Mouse (Mus musculus): ENCODE data around the gene Slc38a9.
A peak's percentile ranks its signal among the peaks of the same experiment; 100 is the strongest.

Slc38a9 gene

GRCm38 (mm10) chr13:112747808-112748430 lies 87.4 kb downstream of the Slc38a9 start:
- no peak for DNase-seq

GRCm38 (mm10) chr13:112748808-112749510 lies 88.4 kb downstream of the Slc38a9 start:
- DNase-seq: no peak

DNA sequence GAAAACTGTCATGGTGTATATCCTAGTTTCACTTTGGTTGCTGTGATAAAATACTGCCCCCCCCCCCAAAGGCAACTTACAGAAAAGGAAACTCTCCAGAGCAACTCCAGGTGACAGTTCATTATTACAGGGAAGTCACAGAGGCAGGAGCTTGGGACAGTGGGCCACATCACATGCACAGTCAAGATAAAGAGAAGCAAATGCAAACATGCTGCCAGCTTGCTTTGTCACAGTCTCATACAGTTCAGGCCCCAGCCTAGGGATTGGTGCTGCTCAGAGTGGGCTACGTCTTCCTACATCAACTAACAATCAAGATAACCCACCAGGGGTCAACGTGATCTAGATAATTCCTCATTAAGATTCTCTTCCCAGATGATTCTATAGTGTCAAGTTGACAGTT lies 89.3 kb downstream of the Slc38a9 start:
- no peak for DNase-seq

GRCm38 (mm10) chr13:112751454-112752308 lies 91.1 kb downstream of the Slc38a9 start:
- DNase-seq: peak; percentile 8

- no peak for DNase-seq
Observed at GRCm38 (mm10) chr13:112752309-112752975, 91.9 kb downstream of the Slc38a9 start.

GRCm38 (mm10) chr13:112753522-112753921 lies 93.0 kb downstream of the Slc38a9 start:
- no peak for DNase-seq

DNA sequence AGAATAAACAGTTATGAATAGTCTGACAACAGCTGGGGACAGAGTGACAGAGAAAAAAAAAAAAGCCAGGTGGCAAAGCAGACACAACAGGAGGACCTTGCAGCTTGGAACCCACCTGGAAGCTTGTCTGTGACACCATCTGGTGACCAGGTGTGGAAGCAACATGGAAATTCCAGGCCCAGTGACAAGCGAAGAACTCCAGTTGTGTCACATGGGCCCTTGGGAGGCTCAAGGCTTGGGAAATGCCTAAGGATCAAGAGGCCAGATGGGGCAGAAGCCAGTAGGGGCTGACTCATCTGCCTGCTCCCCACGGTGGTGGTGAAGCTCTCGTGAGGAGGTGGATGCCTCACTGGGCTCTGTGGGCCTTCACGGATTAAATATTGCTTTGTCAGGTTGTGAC lies 94.3 kb downstream of the Slc38a9 start:
- DNase-seq: no peak

- no peak for DNase-seq
Observed at GRCm38 (mm10) chr13:112755507-112756010, 95.0 kb downstream of the Slc38a9 start.

DNA sequence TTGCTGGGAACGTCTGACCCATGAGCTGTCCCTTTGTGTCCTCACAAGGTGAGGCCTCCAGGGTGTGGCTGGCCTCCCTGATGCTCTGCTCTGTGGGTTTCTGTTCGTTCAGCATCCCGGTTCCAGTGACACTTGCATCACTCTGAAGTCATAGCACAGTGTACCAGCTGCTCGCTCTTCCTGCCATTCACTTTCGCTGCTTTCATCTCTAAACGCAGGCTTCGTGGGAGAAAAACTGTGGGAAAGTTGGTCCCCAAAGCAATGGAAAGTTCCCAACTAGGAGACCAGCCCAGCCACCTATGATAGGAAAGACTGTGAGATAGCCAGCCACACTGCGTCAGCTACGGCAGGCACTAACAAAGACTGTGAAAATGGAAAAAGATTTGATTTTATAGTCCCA lies 96.8 kb downstream of the Slc38a9 start:
- no peak for DNase-seq

- DNase-seq: no peak
Observed at GRCm38 (mm10) chr13:112758546-112759090, 98.1 kb downstream of the Slc38a9 start.

DNA sequence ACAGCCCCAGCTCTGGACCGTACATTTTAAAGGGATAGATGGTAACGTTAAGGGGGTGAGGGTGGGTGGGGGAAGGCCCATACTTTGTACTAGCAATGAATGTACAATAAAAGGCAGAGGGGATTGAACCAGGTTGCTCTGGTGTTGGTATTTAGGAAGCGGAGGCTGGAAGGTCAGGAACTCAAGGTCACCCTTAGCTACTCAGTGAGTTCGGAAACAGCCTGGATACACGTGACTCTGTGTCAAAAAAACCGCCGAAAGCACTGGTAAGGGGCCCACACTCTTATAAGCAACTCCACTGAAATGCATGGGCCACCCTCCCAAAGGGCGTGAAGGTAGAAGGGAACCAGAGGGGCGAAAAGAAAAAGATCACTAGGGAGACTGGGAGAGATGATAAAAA lies 98.8 kb downstream of the Slc38a9 start:
- no peak for DNase-seq

DNA sequence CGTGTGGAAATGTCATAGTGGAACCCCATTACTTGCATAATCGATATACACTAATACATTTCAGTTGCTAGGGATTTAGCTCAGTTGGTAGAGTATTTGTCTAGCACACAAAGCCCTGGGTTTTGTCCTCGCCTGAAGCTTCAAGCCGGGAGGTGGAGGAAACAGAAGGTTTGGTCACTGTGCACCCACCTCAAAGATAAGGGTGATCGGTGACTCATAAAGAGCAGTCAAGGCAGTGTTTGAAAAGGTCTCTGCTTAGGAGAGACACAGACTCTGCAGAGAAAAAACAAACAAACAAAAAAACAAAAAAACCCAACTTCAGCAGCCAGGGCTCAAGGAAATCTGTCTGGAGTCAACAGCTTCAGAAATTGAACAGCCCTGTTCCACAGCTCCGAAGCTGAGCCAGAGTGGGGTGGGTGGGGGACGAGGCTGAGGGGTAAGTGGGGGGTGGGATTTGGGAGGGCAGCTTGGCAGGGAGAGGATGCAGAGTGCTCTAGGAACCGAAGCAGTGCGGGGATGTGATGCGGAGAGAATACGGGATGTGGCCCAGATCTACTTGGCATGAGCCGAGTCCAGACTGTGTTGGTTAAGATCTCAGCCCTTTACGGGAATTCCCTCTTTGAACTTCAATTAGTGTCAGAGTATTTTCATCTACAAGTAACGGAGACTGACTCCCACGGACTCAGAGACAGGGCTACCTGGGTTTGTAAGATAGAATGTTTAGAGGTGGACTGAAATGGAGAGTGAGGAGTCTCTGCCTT lies 99.4 kb downstream of the Slc38a9 start:
- DNase-seq: no peak

- DNase-seq: no peak
Observed at GRCm38 (mm10) chr13:112760538-112760881, 100.0 kb downstream of the Slc38a9 start.

GRCm38 (mm10) chr13:112761787-112762186 lies 101.2 kb downstream of the Slc38a9 start:
- DNase-seq: no peak

DNA sequence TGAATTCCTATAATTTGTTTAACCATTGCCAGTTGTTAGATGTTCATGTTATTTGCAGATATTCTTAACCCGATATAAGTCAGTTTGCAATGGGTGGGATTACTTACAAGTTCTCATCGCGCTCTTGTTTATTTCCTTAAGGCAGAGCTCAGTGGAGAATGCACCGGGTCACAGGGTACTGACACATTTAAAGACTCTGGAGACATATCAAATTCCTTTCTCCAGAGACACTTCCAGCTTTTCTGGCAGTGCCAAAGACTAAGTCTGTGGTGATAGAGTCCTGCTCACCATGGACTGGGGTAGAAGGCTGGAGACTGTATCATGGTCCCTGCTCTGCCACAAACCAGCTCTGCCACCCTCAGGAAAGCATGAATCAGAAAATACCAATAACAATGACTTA lies 102.0 kb downstream of the Slc38a9 start:
- DNase-seq: no peak

DNA sequence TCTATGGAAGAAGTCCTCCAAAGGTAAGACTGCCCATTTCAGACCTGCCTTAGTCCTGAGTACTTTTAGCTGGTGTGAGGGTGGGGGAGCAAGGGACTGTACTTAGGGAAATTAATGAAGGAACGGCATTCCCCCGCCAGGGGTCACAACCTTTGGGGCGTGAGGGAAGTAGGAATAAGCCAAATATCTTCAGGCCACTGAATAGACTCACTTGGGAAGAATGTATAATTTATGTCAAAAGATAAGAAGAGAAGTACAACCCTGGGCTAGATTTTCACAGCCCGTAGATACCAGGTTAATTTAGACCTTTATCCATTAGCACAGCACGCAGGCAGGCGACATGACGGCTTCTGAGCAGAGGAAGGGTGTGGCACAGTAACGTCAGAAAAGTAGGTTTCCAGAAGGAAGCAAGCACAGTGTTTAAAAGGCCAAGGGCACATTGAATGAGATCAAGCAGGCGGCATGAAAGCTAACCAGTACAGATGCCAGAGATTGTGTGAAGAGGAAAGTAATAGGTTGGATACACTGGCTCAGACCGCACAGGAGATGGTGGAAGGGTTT lies 103.1 kb downstream of the Slc38a9 start:
- DNase-seq: no peak

DNA sequence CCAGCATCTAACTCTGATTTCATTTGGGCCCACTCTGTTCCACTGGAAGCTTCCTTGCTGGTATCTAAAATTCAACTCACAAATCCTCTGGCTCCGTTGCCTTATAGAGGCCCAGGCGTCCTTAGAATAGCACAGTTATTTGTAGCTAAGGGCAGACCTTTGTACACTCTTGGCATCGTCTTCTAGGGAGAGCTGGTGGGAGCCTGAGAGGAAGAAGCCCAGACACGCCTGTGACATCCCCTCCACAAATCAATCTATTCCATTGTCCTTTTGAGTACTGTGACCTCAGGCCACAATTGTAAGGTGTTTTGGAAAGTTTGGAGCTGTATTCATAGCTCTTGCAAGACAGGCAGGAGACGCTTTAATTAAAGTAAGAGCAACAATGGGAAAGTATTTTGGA lies 104.0 kb downstream of the Slc38a9 start:
- DNase-seq: no peak

DNA sequence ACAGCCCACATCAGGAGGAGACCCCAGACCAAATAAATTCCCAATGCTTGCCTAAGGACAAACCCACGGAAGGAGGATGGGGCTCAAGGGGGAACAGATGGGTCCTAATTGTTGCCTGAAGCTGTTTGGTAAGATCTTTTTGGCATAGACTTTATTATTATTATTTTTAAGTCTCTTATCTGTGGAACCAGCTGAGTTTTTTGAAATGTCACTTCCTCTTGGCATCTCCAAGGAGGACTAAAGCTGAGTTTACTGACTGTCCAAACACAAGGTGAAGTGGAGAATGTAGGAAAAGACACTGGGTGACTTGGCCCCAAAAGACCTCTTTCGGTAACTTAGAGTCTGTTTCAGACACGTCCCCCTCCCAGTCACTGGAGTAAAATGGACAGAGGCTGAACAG lies 105.1 kb downstream of the Slc38a9 start:
- DNase-seq: no peak

GRCm38 (mm10) chr13:112770528-112771328 lies 110.2 kb downstream of the Slc38a9 start:
- DNase-seq: no peak

DNA sequence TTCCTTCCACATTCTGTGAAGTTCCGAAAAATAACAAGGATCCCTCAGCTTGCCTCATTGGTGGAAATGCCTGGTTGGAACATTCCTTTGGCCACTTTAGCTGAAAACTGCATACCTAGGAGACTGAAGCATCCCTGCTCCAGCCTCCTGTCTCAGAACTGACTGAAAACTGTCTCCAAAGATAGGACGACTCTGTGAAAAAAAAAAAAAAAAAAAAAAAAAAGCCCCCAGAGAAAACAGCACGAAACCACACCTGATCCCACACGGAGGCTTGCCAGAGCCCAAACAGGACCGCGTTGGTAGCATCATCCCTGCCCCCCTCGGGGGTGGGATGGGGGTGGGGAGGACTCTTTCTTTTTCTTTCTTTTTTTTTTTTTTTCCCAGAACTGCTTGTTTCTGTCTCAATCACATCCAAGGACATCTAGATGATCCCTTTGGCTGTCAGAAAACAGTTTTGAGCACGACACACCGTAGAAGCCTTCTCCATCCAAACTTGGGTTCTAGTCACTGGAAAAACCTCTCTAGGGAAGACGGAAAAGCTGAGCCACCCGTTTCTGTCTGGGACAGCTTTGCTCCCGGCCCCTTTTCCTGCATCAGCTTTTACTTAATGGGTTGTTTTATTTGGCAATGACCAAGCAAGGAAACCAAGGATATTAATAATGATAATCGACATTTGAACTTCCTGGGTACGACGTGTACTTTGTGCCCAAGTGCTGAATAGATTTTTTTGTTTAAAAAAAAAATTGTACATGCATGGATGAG lies 111.1 kb downstream of the Slc38a9 start:
- DNase-seq: no peak

Data from right cerebral cortex, postnatal 25 days (tissue).